Comparison of ENCODE assay signal across 8 mouse cellular contexts in genomic region chr8:125759022-125759421, GRCm38 (mm10). TPM values are rescaled to one million over a fixed set of nuclear protein-coding genes. Genes with fewer than 3 reads are reported as not detected.
DNase-seq lines count a peak whose midpoint lies in the region; ATAC-seq and TF ChIP-seq lines count a peak whose summit lies in the region.

No protein-coding gene starts in this region.

- no peaks in the 10 kb centered on the region for H3K36me3 ChIP-seq in kidney, postnatal 0 days (ENCODE audit: insufficient read depth, low read length)
- H3K36me3 ChIP-seq in kidney, embryonic 15.5 days = no peaks in the 10 kb centered on the region
- H3K36me3 ChIP-seq in lung, embryonic 14.5 days (ENCODE audit: insufficient read depth) = no peaks in the 10 kb centered on the region
- no peaks in the 10 kb centered on the region for H3K36me3 ChIP-seq in stomach, postnatal 0 days (ENCODE audit: control insufficient read depth, insufficient read depth, low read length)

- H3K4me3 ChIP-seq in kidney, postnatal 0 days (replicated peaks; ENCODE audit: low read depth, low read length) = no peak overlapping the region
- H3K4me3 ChIP-seq in kidney, embryonic 15.5 days (replicated peaks) = no peak overlapping the region
- no peak overlapping the region for H3K4me3 ChIP-seq in lung, embryonic 14.5 days (ENCODE audit: low read depth, low read length)
- no peak overlapping the region for H3K4me3 ChIP-seq in stomach, postnatal 0 days (ENCODE audit: low read depth, low read length)

- no peaks in the 10 kb centered on the region for H3K9me3 ChIP-seq in kidney, postnatal 0 days (replicated peaks; ENCODE audit: low read length)
- H3K9me3 ChIP-seq in kidney, embryonic 15.5 days (replicated peaks) = 0 out of 2 replicates have a peak, but pooled peaks cover 3% of the 10 kb centered on the region
- H3K9me3 ChIP-seq in lung, embryonic 14.5 days (ENCODE audit: low read depth, low read length) = no peaks in the 10 kb centered on the region
- no peaks in the 10 kb centered on the region for H3K9me3 ChIP-seq in stomach, postnatal 0 days (ENCODE audit: control insufficient read depth, low read length)

- TF ChIP-seq CTCF in kidney, postnatal 0 days (IDR thresholded peaks at IDR 0.05; ENCODE audit: low read depth) = peak; percentile 58
- peak; percentile 61 for TF ChIP-seq CTCF in lung, embryonic 14.5 days (IDR thresholded peaks at IDR 0.05; ENCODE audit: low read depth)
- peak; percentile 63 for TF ChIP-seq CTCF in stomach, postnatal 0 days (IDR thresholded peaks at IDR 0.05; ENCODE audit: low read depth)

- no peak overlapping the region for H3K9ac ChIP-seq in kidney, postnatal 0 days (ENCODE audit: low read depth, low read length)
- no peak overlapping the region for H3K9ac ChIP-seq in kidney, embryonic 15.5 days
- no peak overlapping the region for H3K9ac ChIP-seq in lung, embryonic 14.5 days
- H3K9ac ChIP-seq in stomach, postnatal 0 days (ENCODE audit: low read length) = no peak overlapping the region

- H3K4me1 ChIP-seq in kidney, postnatal 0 days (replicated peaks; ENCODE audit: insufficient read depth, low read length) = 0 out of 2 replicates have a peak, but pooled peaks cover 4% of the 10 kb centered on the region
- H3K4me1 ChIP-seq in kidney, embryonic 15.5 days = peaks cover 11% of the 10 kb centered on the region
- H3K4me1 ChIP-seq in lung, embryonic 14.5 days (ENCODE audit: insufficient read depth) = 0 out of 2 replicates have a peak, but pooled peaks cover 10% of the 10 kb centered on the region
- no peaks in the 10 kb centered on the region for H3K4me1 ChIP-seq in stomach, postnatal 0 days (replicated peaks; ENCODE audit: control insufficient read depth, insufficient read depth)

- no peak overlapping the region for H3K4me2 ChIP-seq in kidney, postnatal 0 days (ENCODE audit: low read length)
- H3K4me2 ChIP-seq in kidney, embryonic 15.5 days = no peak overlapping the region
- H3K4me2 ChIP-seq in lung, embryonic 14.5 days = no peak overlapping the region
- H3K4me2 ChIP-seq in stomach, postnatal 0 days (replicated peaks; ENCODE audit: low read depth) = no peak overlapping the region

- 47% methylated on average over 10 of the region's 10 CpGs for WGBS in kidney, postnatal 0 days
- WGBS in kidney, embryonic 15.5 days = 58% methylated on average over 10 of the region's 10 CpGs
- 39% methylated on average over 10 of the region's 10 CpGs for WGBS in lung, embryonic 14.5 days
- WGBS in stomach, postnatal 0 days = 54% methylated on average over 10 of the region's 10 CpGs

- TF ChIP-seq EP300 in stomach, postnatal 0 days (optimal IDR thresholded peaks at IDR 0.05) = no peak

- peak; percentile 22 for DNase-seq in cerebellum, adult 9-10 months
- no peak for DNase-seq in cerebellum, adult 11 months
- no peak for DNase-seq in kidney, postnatal 0 days (ENCODE audit: low spot score)
- peak; percentile 46 for DNase-seq in adrenal gland, postnatal 25 days
- DNase-seq in lung, embryonic 14.5 days = peak; percentile 33
- no peak for DNase-seq in stomach, postnatal 0 days (ENCODE audit: low spot score)
- DNase-seq in urinary bladder, adult 18-20 months (ENCODE audit: low spot score in 2 of 2) = no peak

- H3K27me3 ChIP-seq in kidney, postnatal 0 days (ENCODE audit: insufficient read depth, low read length) = no peaks in the 10 kb centered on the region
- no peaks in the 10 kb centered on the region for H3K27me3 ChIP-seq in kidney, embryonic 15.5 days
- no peaks in the 10 kb centered on the region for H3K27me3 ChIP-seq in lung, embryonic 14.5 days (ENCODE audit: insufficient read depth, low read length)
- H3K27me3 ChIP-seq in stomach, postnatal 0 days (ENCODE audit: control insufficient read depth, insufficient read depth, low read length) = no peaks in the 10 kb centered on the region

- no peak for ATAC-seq in kidney, postnatal 0 days (replicated peaks; ENCODE audit: low FRiP score, low read depth)
- no peak for ATAC-seq in kidney, embryonic 15.5 days (replicated peaks; ENCODE audit: low FRiP score)
- ATAC-seq in lung, embryonic 14.5 days (ENCODE audit: insufficient read depth) = no peak
- no peak for ATAC-seq in stomach, postnatal 0 days (ENCODE audit: low FRiP score, low TSS enrichment)

- H3K27ac ChIP-seq in kidney, postnatal 0 days = no peak overlapping the region
- no peak overlapping the region for H3K27ac ChIP-seq in kidney, embryonic 15.5 days
- H3K27ac ChIP-seq in lung, embryonic 14.5 days (ENCODE audit: low read depth) = no peak overlapping the region
- no peak overlapping the region for H3K27ac ChIP-seq in stomach, postnatal 0 days (replicated peaks)

RNA-seq across cellular contexts. Expression of gene Ntpcr, which starts 29.3 kb away (rescaled TPM):
- polyA plus RNA-seq in kidney, postnatal 0 days (2015; fragmentation: Nextera tagmentation; extraction: Ambion mirVana) = 32.3 and 32.8 TPM in 2 replicates
- 23.1 and 28.7 TPM in 2 replicates for polyA plus RNA-seq in kidney, embryonic 15.5 days (2015; fragmentation: Nextera tagmentation; extraction: Ambion mirVana)
- total RNA-seq in adrenal gland, postnatal 25 days (2021) = 16.1 and 25.7 TPM in 2 replicates
- polyA plus RNA-seq in lung, embryonic 14.5 days (2014; fragmentation: Nextera tagmentation; extraction: Ambion mirVana) = 33.0 TPM in 2 replicates
- polyA plus RNA-seq in stomach, postnatal 0 days (2015; fragmentation: Nextera tagmentation; extraction: Ambion mirVana) = 32.2 and 34.1 TPM in 2 replicates

Comparison
In these comparisons a context has a peak if more than half of its experiments do, and no peak if none do; other contexts are left out.
1. DNase-seq: peak in cerebellum, adult 9-10 months (single experiment), adrenal gland, postnatal 25 days (single experiment) and lung, embryonic 14.5 days (single experiment); none in cerebellum, adult 11 months (single experiment), kidney, postnatal 0 days (single experiment), stomach, postnatal 0 days (single experiment) and urinary bladder, adult 18-20 months (0 of 2).
2. Peak in every context shown above with its lines, with median percentiles within 50 percentile points of each other: CTCF ChIP-seq.